Mouse (Mus musculus) lung, adult 18-20 months (tissue): Measurements from ENCODE around the gene Hmg20a.
A peak's percentile ranks its signal among the peaks of the same experiment; 100 is the strongest.
"Not testable (repeated sequence)": the region's sequence is repeated elsewhere in the genome, so short reads cannot be mapped to it uniquely, and the experiment has no call there.

Experiments used
- DNase-seq, 2 experiments: peaks; one replicate each; pipeline ENCODE4 v3.0.0; 2022; ENCODE audit warnings: mixed read lengths in 2 of 2

Gene Hmg20a

DNA sequence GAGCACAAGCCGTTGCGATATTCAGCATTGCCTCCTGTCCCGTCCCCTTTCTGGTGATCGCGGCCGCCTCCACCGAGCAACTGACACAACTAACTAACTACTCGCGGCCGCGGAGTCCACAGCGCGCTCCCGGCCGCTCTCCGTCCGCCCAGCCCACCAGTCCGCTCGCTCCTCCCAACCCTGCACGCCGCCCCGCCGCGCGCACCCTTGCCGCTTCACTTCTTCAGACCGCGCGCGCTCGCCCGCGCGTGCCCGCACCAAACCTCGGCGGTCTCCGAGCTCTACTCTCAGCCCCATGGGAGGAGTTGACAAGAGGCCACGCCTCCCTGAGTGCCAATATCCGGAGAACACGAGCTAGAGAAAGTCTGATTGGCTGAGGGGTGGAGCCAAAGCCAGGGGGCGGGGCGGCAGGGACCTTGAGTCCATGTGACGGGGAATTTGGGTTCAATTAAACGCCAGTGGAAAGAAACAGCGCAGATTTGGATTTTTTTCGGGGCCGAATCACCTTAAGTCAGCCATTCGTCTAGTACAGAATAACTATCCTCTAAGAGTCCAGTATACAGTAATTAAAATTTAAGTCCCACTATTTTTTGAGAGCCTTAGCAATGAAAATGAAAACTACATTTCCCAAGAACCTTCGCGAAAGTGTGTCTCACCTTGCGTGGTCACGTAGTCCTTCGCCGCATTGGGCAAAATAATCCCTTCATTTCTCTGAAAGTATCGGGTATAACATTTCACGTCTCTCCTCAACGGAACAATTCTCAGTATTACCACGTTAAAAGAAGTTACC is at the start of gene Hmg20a, which contains the start of gene Peak1:
Gene Hmg20a (plus strand): TSS at position 662 of the 790 bp plus-strand sequence.
Gene Peak1 (minus strand): TSS at position 120 of the 790 bp plus-strand sequence.
- DNase-seq, result peak; percentile 100

DNA sequence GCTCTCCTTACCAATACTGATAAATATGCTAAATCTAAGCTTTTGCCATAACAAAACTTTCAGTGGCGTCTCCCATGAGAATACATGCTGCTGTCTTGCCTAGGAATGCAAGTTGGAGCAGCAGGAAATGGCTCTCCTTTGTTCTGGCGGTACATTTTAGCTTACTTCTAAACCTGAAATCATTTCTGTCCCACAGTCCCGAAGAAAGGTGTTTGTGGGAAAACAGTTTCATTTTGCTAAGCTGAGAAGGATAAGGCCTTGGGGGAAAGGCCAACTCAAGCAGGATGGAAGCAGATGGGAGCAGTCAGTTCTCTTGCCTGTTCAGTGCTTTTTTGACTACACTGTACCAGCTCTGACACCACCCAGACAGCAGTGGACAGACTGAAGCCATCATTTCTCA is 49.6 kb upstream of the Hmg20a start:
- no peak for DNase-seq

DNA sequence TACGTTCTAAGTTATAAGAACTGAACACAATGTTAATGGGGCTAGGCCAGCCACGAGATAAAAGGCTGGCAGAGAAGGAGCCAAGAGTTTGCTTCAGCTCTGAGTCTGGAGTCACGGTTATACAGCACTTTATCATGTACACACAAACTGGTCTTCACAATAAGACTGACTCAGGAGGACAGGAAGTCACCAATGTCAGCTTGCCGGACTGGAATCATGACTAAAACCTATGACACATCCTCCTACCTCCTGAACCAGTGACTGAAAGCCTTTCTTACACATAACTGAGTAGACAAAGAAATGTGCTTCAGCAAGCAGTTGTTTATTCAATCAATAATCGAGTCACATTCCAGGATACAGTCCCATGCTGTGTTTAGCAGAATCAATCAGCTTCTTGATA is 47.7 kb upstream of the Hmg20a start:
- no peak for DNase-seq

DNA sequence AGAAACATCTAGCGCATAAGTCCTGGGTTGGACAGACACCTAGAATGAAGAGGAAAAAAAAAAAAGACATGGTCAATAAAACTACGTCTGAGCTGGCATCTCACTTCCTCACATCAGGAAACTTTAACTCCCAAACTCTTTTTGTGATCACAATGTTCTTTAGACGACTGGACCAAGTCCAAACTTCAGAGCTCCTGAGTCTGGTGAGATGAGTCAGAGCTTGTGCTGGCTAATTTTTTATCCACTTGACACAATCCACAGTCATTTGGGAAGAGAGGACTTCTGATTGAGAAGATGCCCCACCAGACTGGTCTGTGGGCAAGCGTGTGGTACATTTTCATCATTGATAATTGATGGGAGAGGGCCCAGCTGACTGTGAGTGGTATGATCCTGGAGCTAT is 44.0 kb upstream of the Hmg20a start:
- peak in 1 of 2 experiments; percentile 34 for DNase-seq

DNA sequence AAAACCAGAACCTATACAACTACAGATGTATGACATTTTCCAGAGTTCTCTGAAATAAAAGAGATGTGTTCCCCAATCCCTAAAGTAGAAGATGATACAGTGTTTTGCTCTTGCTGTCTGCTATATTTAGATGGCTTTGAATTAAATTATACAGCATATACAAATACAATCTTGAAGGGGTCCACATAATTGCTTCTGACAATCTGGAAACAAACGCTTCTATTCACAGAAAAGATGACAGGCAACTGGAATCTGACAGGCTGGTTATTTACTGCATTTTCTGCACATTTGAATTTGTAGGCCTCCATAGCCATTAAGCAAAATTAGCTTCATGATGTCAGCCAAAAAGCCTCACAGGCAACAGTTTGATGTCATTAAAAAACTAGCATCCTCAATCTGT is 35.6 kb upstream of the Hmg20a start:
- no peak for DNase-seq

DNA sequence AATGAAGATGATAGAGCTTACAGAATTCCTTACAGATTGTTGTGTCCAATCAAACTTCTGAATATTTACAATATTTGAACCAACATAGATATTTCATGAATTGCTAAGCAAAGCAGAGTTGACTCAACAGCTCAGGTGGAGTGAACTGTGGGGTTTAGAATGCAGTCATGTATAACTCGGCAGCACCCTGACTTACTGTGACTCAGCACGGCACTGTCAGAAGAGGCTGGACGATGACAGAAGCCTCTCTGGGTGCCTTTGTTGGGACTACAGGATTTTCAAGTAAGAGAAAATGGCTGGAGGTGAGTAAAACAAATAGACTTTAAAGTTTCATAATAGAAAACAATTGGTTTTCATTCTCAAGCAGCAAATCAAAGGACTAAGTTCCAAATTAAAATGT is 25.6 kb upstream of the Hmg20a start:
- DNase-seq, result no peak

DNA sequence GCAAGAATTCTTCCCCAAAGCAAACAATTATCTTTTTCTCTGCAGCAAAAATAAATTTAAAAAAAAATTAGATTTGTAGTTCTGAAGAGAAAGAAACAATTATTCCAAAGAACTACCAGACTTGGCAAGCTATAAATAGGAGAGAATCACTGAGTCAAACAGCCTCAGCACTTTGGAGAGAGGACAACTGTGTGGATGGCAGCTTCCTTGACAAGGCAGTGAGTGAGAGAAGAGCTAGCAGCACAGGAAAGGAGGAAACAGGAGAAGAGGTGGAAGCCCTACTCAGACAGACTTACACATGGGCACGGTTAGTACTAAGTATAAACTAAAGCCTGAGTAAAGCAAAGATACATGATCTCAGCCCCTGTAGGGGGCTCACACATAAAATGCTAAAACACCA is 22.1 kb upstream of the Hmg20a start:
- no peak for DNase-seq

DNA sequence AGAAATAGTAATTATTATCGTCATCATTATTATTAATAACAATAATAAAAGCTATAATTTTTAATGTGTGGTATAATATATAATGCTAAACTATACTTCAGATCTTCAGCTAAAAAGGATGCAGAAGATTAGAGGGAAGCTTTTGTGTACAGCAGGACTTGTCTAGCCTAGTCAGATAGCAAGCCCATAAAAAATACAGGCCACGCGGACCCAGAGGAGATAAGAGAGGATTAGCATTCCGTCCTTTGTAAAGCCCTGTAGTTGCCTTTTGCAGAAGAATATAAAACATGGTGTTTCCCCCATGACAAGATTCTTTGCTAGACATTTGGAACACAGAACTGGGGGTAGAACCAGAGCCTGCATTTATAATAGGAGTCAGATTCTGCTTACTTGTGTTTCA is 13.8 kb upstream of the Hmg20a start:
- no peak for DNase-seq

DNA sequence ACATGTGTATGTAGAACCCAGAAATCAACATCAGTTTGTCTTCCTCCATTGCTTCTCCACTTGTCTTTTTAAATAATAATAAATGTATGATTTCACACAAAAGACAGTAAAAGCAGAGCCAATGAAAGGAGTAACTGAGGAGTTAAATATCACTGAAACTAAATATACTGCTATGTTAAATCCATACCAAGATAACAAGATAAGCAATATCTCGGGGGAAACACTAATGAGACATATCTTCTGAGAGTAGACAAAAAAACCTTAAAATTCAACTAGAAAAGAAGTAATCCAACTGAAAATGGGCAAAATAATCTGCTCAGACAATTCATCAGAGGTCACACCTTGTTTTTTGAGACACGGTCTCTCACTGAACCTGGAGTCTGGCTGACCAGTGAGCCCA is 8.5 kb upstream of the Hmg20a start:
- no peak for DNase-seq

DNA sequence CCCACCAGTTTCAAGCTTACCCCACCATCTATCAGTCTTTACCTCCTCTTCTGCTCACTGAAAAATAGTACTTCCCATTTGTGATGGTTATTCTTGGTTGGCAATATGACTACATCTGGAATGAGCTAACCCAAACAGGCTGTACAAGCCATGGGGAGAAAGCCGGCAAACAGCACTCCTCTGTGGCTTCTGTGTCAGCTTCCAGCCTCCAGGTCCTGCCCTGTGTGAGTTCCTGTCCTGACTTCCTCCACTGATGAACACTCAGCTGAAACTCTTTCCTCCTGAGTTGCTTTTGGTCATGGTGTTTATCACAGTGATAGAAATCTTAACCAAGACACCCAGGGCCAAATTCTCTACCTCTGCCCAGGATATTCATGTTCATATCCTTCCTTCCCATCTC is 5.7 kb upstream of the Hmg20a start:
- DNase-seq, result no peak

DNA sequence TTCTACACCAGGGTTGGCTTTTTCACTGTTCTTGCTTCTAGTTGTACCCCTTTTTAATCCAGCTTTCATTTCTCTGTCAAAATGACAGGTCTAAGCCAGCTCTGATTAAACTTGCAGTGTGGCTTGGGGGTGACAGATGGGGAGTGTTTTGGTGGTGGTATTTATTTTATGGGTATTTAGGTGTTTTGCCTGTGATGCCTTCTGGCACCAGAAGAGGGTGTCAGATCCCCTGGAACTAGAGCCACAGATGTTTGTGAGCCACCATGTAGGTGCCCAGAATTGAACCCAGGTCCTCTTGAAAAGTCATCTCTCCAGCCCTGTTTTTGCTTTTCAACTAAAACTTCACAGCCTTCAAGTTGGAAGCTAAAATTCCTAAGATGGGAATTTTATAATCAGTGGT is 4.1 kb upstream of the Hmg20a start:
- no peak for DNase-seq

DNA sequence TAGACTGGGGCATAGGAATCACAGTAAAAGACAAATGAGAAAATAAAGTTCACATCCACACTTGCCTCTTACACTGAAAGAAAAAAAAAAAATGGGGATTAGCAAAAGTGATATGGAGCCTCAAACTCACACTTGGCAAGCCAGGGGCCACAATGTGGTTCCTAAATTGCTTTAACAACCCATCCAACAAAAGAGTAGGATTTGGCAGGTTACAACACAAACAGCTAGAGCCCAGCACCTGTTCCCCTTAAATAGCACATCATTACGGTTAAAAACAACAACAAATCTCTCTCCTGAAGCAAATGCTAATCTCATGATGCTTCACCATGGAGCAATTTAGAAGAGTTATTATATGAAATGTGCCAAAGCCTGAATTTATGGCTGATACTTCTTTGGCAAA is 3.0 kb upstream of the Hmg20a start:
- no peak for DNase-seq

DNA sequence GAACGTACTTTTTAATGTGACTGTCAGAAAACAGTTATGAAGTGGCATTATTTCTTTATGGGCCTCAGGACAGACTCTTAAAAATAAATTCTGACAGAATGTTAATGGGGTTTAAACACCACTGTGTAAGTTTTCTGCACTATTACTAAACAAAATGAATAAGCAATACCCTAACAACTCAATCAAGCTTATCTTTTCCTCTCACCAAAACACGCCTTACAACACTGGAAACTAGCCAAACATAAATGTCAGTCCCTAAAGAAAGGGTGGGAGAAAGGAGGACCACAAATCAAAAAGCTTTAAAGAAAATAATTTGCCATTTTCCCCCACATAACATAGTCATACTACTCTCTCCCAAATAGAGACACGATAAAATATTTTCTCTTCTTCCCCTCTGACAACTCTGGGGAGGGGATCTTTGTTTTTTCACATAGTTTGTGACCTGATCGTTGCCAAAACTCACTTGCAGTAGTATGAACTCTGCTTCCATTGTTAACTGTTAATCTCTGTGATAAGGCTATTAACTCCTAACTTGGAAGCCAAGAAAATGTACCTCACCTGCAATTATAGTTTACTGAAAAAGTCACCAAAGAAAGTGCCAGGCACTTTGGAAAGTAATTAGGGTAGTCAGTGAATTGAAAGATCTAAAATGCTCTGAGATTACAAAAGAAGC is 2.3 kb upstream of the Hmg20a start:
- no peak for DNase-seq

DNA sequence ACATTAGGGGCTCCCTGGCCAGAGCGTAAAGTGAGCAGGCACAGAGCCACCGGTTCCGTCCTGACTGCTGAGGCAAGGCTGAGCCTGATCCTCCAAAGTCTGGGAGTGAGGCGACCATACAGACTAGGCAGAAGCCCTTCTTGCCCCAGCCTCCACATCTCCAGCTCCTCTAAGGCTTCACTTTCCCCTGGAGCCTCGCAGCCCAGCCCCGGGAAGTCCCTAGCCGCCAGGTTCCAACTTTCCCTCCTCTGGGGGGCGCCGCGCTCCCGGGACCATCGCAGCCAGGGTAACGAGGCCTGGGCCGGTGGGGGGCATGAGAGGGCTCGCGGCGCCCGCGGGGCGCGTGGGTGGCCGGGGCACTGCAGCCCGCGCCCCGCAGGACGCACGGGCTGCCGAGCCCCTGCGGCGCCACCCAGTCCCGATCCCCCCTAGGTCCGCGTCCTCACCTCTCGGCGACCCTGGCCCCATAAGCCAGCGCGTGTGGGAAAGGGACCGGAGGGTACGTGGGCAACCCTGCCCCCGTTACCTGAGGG is 928 bp upstream of the Hmg20a start:
- peak; percentile 88 to 90 for DNase-seq

DNA sequence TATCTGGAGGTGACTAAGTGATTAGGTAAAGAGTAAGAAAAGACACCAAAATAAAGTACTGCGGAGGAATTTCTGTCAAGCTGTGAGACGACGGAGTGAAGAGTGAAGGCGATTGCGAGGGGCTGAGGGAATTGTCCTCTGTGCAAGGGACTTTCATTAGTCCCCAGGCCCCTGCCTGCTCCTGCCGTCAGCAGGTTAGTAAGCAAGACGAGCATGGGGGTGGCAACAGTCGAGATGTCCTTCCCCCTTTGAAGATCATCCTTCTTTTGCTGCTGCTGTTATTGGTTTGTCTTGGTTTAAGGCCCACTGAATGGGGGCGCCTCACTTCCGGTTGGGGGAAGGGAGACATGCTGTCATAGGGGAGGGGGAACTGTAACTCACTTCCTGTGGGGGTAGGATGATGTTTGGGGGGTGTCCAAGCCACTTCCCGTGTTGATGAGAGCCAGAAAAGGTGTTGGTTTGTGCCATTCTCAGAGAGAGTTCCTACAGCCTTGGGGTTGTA is 380 bp downstream of the Hmg20a start:
- peak; percentile 75 to 81 for DNase-seq

DNA sequence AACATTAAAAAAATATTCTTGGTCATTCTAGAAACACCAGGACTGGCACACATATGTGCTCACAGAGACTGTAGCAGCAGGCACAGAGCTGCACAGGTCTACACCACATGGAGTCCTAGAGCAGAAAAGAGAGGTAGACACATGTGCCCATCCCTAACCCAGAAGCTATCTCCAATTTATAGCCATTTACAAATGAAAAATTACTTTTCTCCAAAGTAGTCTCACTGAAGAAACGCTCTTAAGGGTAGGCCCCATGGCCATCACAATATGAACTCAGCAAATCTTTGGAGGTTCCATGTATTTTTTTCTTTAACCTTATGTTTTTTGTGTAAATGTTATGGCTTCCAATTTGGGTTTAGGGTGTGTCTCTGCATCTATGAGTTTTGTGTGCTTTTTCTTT is 1.8 kb downstream of the Hmg20a start:
- no peak for DNase-seq

DNA sequence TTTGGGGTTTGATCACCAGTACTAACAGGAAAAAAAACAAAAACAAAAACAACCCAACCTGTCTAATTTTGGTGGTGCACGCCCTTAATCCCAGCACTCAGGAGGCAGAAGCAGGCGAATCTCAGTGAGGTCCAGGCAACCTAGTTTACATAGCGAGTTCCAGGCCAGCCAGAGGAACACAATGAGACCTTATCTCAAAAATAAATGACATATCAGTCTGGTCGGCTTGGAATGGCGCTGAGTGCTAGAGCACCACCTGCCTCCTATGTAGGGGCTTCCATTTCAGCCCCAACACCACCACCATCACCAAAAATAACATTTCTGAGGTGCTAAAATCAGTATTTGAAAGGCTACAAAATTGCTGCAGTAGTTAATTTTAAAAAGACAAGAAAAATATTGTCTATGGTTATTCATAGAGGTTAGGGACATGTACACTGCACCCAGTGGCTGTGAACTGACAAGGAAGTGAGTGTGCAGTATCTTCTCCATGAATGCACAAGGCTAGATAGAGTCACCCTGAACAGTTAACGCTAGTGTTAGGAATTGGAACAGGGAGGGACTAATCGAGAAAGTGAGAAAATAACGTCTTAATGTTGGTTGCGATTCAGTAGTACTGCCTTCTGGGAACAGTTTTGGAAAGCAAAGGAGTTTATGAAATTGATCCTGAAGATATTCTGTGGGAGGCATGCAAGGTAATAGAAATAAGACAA is 2.6 kb downstream of the Hmg20a start:
- DNase-seq, result no peak

DNA sequence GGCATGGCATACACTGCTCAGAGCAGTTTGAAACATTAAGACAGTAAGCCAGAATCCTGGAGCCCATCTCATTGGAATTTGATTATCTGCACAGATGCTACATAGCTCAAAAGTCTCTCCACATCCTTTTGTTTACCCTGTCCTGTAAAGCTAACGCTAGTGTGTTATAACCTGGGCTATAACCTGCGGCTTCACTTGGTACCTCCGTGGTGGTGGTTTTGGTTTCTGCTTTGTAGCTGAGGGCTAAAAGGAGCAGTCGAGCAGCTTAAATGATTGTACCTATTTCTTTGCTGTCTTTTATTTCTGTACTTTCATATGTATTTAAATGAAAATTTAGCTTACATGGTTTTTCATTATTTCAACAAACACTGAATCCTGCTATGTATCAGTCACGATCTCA is 3.6 kb downstream of the Hmg20a start:
- DNase-seq, result no peak

DNA sequence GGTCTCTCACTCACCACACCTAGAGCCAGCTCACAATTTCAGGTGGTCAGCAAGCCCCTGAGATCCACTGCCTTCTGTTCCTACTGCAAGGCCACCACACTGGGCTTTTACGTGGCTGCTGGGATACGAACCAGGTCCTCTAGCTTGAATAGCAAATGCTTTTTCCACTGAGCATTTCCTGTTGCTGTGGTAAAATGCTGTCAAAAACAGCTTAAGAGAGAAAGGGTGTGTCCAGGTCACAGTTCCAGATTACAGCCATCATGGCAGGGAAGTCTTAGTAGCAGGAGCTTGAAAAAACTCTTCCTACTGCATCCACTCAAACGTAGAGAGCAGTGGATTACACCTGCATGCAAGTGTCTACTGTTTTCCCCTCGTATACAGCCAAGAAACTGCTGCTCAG is 6.5 kb downstream of the Hmg20a start:
- DNase-seq, result no peak

DNA sequence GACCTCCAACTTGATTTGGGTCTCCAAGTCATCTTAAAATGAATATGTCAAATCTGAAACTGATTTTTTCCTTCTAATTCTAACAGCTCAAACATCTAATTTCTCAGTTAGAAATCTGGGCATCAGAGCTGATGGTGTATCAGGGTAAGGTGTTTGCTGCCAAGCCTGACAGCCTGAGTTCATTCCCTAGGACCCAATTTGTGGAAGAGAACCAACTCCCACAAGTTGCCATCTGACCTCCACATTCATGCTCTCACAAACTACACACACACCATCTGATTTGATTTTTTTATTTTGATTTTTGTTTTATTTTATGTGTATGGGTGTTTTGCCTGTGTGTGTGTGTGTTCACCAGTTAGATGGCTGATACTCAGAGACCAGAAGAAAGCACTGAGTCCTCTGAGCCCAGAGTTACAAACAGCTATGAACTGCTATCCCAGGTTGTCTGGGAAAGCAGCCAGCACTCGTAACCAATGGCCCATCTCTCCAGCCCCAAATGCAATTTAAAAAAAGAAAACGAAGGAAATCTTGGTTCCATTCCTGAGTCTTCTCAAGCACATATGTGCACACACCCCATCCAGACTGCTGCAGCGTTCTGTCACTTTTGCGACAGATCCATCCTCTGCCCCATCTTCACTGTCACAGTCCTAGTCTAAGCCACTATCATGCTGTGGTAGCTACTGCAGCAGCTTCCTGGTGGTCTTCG is 17.6 kb downstream of the Hmg20a start:
- DNase-seq, result no peak

DNA sequence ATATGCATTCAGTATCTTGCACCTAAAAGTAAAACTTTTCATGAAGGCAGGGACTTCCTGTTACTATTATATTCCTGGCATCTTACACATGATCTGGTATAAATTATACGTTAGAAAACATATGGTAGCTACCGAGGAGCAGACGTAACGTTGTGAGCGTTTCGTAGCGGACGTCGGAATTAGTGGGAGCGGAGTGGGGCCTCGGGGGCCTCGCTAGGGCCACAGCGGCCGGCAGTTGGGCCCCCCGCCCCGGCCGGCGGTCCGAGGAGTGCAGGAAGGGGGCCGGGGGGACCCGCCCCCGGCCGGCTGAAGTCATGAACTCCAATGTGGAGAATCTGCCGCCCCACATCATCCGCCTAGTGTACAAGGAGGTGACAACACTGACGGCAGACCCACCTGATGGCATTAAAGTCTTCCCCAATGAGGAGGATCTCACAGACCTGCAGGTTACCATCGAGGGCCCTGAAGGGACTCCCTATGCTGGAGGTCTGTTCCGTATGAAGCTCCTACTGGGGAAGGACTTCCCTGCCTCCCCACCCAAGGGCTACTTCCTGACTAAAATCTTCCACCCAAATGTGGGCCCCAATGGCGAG is 19.0 kb downstream of the Hmg20a start:
- DNase-seq, result not testable (repeated sequence)

DNA sequence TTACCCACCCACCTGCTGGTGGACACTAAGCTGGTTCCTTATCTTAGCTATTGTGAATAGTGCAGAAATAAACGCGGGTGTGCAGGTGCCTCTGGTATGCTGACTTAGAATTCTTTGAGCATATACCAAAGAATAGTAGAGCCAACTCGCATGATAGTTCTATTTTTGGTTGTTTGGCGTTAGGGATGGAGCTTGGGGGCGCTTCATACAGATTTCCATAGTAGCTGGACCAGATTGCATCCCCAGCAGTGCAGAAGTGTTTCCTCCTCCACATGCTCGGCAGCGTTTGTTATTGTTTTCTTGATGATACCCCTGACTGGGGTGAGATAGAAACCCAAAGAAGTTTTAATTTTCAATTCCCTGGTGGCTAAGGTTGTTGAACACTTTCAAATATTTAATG is 21.3 kb downstream of the Hmg20a start:
- DNase-seq, result no peak
